In genomic region chr15:99569123-99569522, GRCm38 (mm10) we compare ENCODE assay signal across 37 mouse cellular contexts. TPM values are rescaled to one million over a fixed set of nuclear protein-coding genes. Genes with fewer than 3 reads are reported as not detected.
DNase-seq lines count a peak whose midpoint lies in the region; ATAC-seq lines count a peak whose summit lies in the region.
"Had no signal": no experiment of that assay in that cellular context is flagged by ENCODE, and none has a peak within 500 bp of the region (broad histone marks: within the 10 kb centered on the region; RNA-seq: fewer than 3 reads in every experiment).

No protein-coding gene starts in this region.

- 77% methylated on average over 10 of the region's 10 CpGs for WGBS in embryonic facial prominence, embryonic 14.5 days
- WGBS in embryonic facial prominence, embryonic 10.5 days: 84% methylated on average over 10 of the region's 10 CpGs
- WGBS in intestine, embryonic 15.5 days: 76% methylated on average over 10 of the region's 10 CpGs

- H3K9me3 ChIP-seq in embryonic facial prominence, embryonic 14.5 days (ENCODE audit: control insufficient read depth, low read length): no peaks in the 10 kb centered on the region
- H3K9me3 ChIP-seq in embryonic facial prominence, embryonic 10.5 days: no peaks in the 10 kb centered on the region
- H3K9me3 ChIP-seq in intestine, embryonic 15.5 days: no peaks in the 10 kb centered on the region
- H3K9me3 ChIP-seq: heart, embryonic 10.5 days; hindbrain, embryonic 12.5 days; liver, embryonic 15.5 days; lung, embryonic 15.5 days; midbrain, embryonic 13.5 days; stomach, embryonic 15.5 days had no signal

- intact Hi-C loops in left cerebral cortex, postnatal 14 days (cut with DNase I): no loop called here
- intact Hi-C loops in left cerebral cortex, postnatal 4 days (cut with DNase I): no loop called here

- no peak overlapping the region for H3K27ac ChIP-seq in embryonic facial prominence, embryonic 14.5 days (replicated peaks; ENCODE audit: low read depth, low read length)
- no peak overlapping the region for H3K27ac ChIP-seq in embryonic facial prominence, embryonic 10.5 days (replicated peaks)
- no peak overlapping the region for H3K27ac ChIP-seq in intestine, embryonic 15.5 days
- H3K27ac ChIP-seq: heart, embryonic 10.5 days; hindbrain, embryonic 12.5 days; limb, embryonic 12.5 days; liver, embryonic 15.5 days; lung, embryonic 15.5 days; macrophage; midbrain, embryonic 13.5 days; stomach, embryonic 15.5 days had no signal

- H3K27me3 ChIP-seq in embryonic facial prominence, embryonic 14.5 days (replicated peaks; ENCODE audit: control insufficient read depth, insufficient read depth, low read length): no peaks in the 10 kb centered on the region
- peaks cover 7% of the 10 kb centered on the region for H3K27me3 ChIP-seq in embryonic facial prominence, embryonic 10.5 days (replicated peaks; ENCODE audit: low read depth, poor library complexity, severe bottlenecking)
- 0 out of 2 replicates have a peak, but pooled peaks cover 10% of the 10 kb centered on the region for H3K27me3 ChIP-seq in intestine, embryonic 15.5 days (replicated peaks)
- H3K27me3 ChIP-seq: liver, embryonic 15.5 days; midbrain, embryonic 13.5 days; Patski had no signal

- no peaks in the 10 kb centered on the region for H3K4me1 ChIP-seq in embryonic facial prominence, embryonic 14.5 days (ENCODE audit: control insufficient read depth, insufficient read depth, low read length)
- peaks cover 30% of the 10 kb centered on the region for H3K4me1 ChIP-seq in embryonic facial prominence, embryonic 10.5 days
- H3K4me1 ChIP-seq in intestine, embryonic 15.5 days (replicated peaks): no peaks in the 10 kb centered on the region
- H3K4me1 ChIP-seq: liver, embryonic 15.5 days; stomach, embryonic 15.5 days had no signal

- no peaks in the 10 kb centered on the region for H3K36me3 ChIP-seq in embryonic facial prominence, embryonic 14.5 days (ENCODE audit: control insufficient read depth, insufficient read depth, low read length)
- no peaks in the 10 kb centered on the region for H3K36me3 ChIP-seq in embryonic facial prominence, embryonic 10.5 days (replicated peaks)
- H3K36me3 ChIP-seq in intestine, embryonic 15.5 days: no peaks in the 10 kb centered on the region
- H3K36me3 ChIP-seq: heart, embryonic 10.5 days; hindbrain, embryonic 12.5 days; limb, embryonic 12.5 days; liver, embryonic 15.5 days; lung, embryonic 15.5 days; midbrain, embryonic 13.5 days; stomach, embryonic 15.5 days had no signal

- ATAC-seq in embryonic facial prominence, embryonic 14.5 days (ENCODE audit: low read depth): no peak
- no peak for ATAC-seq in intestine, embryonic 15.5 days
- ATAC-seq: forebrain, embryonic 14.5 days; intestine, postnatal 0 days; midbrain, embryonic 13.5 days; Patski had no signal

- H3K4me3 ChIP-seq in embryonic facial prominence, embryonic 14.5 days (ENCODE audit: low read depth, low read length): no peak overlapping the region
- no peak overlapping the region for H3K4me3 ChIP-seq in embryonic facial prominence, embryonic 10.5 days
- no peak overlapping the region for H3K4me3 ChIP-seq in intestine, embryonic 15.5 days (replicated peaks)
- H3K4me3 ChIP-seq: heart, embryonic 10.5 days; hindbrain, embryonic 12.5 days; limb, embryonic 12.5 days; liver, embryonic 15.5 days; lung, embryonic 15.5 days; midbrain, embryonic 13.5 days; stomach, embryonic 15.5 days had no signal

- peak; percentile 10 for DNase-seq in embryonic facial prominence, embryonic 14.5 days (ENCODE audit: low spot score)
- no peak for DNase-seq in embryonic facial prominence, embryonic 10.5 days (ENCODE audit: low spot score)
- peak; percentile 40 to 57 for DNase-seq in left cerebral cortex, postnatal 14 days (ENCODE audit: low spot score in 2 of 2)
- no peak for DNase-seq in left cerebral cortex, postnatal 4 days
- peak; percentile 21 to 35 for DNase-seq in right cerebral cortex, adult 2 months (ENCODE audit: low spot score in 2 of 2)
- DNase-seq in right cerebral cortex, postnatal 14 days: no peak
- no peak for DNase-seq in cerebellum, postnatal 36 days
- DNase-seq: adrenal gland, postnatal 10 days; cerebellum, adult 11 months; cerebellum, adult 9-11 months; gastrocnemius, postnatal 25 days; heart, adult 11 months; heart, postnatal 36 days; kidney, postnatal 14 days; retina, postnatal 1 day; thymus, postnatal 14 days had no signal

- no peak overlapping the region for H3K9ac ChIP-seq in embryonic facial prominence, embryonic 14.5 days (ENCODE audit: low read depth, low read length)
- no peak overlapping the region for H3K9ac ChIP-seq in intestine, embryonic 15.5 days
- H3K9ac ChIP-seq: hindbrain, embryonic 12.5 days; limb, embryonic 12.5 days; liver, embryonic 15.5 days; lung, embryonic 15.5 days; midbrain, embryonic 13.5 days; stomach, embryonic 15.5 days had no signal

- H3K4me2 ChIP-seq in embryonic facial prominence, embryonic 14.5 days (ENCODE audit: low read depth, low read length): no peak overlapping the region
- H3K4me2 ChIP-seq in intestine, embryonic 15.5 days (replicated peaks): no peak overlapping the region
- H3K4me2 ChIP-seq: hindbrain, embryonic 12.5 days; limb, embryonic 12.5 days; liver, embryonic 15.5 days; lung, embryonic 15.5 days; midbrain, embryonic 13.5 days; stomach, embryonic 15.5 days had no signal

RNA-seq across cellular contexts. Expression of gene Aqp2, which starts 9.7 kb away (rescaled TPM):
- 0.11 TPM in 1 of 2 replicates, not detected in the other for polyA plus RNA-seq in embryonic facial prominence, embryonic 14.5 days (2014; fragmentation: Nextera tagmentation; extraction: Ambion mirVana)
- polyA plus RNA-seq in embryonic facial prominence, embryonic 10.5 days (2016; fragmentation: Nextera tagmentation; extraction: Ambion mirVana): not detected in 2 replicates
- total RNA-seq in left cerebral cortex, postnatal 14 days (2021): under 1 TPM in 1 of 2 experiments, not detected in 1; 0.33 TPM
- total RNA-seq in left cerebral cortex, postnatal 4 days (2021): not detected
- 0.11 TPM in 1 of 2 replicates, not detected in the other for polyA plus RNA-seq in intestine, embryonic 15.5 days (2015; fragmentation: Nextera tagmentation; extraction: Ambion mirVana)
- total RNA-seq: gastrocnemius, adult 18-20 months; gastrocnemius, postnatal 25 days; heart, postnatal 36 days; layer of hippocampus, postnatal 10 days; liver, adult 2 months; megakaryocyte-erythroid progenitor cell, adult 5-6 weeks; MEL had no signal
- polyA plus RNA-seq: forebrain, embryonic 14.5 days; hindbrain, embryonic 12.5 days; intestine, postnatal 0 days; limb, embryonic 12.5 days; liver, adult 2 months; liver, embryonic 15.5 days; macrophage; midbrain, embryonic 13.5 days; neural tube, embryonic 14.5 days; Patski; stomach, embryonic 15.5 days; urinary bladder, adult 2 months had no signal

RNA-seq across cellular contexts. Expression of gene Aqp5, which starts 21.5 kb away (rescaled TPM):
- polyA plus RNA-seq in embryonic facial prominence, embryonic 14.5 days (2014; fragmentation: Nextera tagmentation; extraction: Ambion mirVana): 1.8 and 2.9 TPM in 2 replicates
- 0.10 TPM in 1 of 2 replicates, not detected in the other for polyA plus RNA-seq in embryonic facial prominence, embryonic 10.5 days (2016; fragmentation: Nextera tagmentation; extraction: Ambion mirVana)
- total RNA-seq in left cerebral cortex, postnatal 14 days (2021): 1 to 10 TPM in 1 of 2 experiments, under 1 TPM in 1; 0.93 to 1.4 TPM
- total RNA-seq in left cerebral cortex, postnatal 4 days (2021): 1 to 10 TPM in 1 of 2 experiments, under 1 TPM in 1; 0.28 to 1.1 TPM
- 0.65 and 1.1 TPM in 2 replicates for polyA plus RNA-seq in intestine, embryonic 15.5 days (2015; fragmentation: Nextera tagmentation; extraction: Ambion mirVana)
- total RNA-seq: gastrocnemius, postnatal 25 days; heart, postnatal 36 days; megakaryocyte-erythroid progenitor cell, adult 5-6 weeks; MEL had no signal
- polyA plus RNA-seq: intestine, postnatal 0 days; limb, embryonic 12.5 days; liver, adult 2 months; macrophage had no signal

RNA-seq across cellular contexts. Expression of gene Aqp6, which starts 32.1 kb away (rescaled TPM):
- not detected in 2 replicates for polyA plus RNA-seq in embryonic facial prominence, embryonic 14.5 days (2014; fragmentation: Nextera tagmentation; extraction: Ambion mirVana)
- polyA plus RNA-seq in embryonic facial prominence, embryonic 10.5 days (2016; fragmentation: Nextera tagmentation; extraction: Ambion mirVana): 0.10 TPM in 1 of 2 replicates, not detected in the other
- total RNA-seq in left cerebral cortex, postnatal 14 days (2021): under 1 TPM; 0.44 to 0.48 TPM
- not detected for total RNA-seq in left cerebral cortex, postnatal 4 days (2021)
- not detected in 2 replicates for polyA plus RNA-seq in intestine, embryonic 15.5 days (2015; fragmentation: Nextera tagmentation; extraction: Ambion mirVana)
- total RNA-seq: adrenal gland, postnatal 10 days; gastrocnemius, adult 18-20 months; gastrocnemius, postnatal 25 days; heart, postnatal 36 days; layer of hippocampus, postnatal 10 days; liver, adult 2 months; megakaryocyte-erythroid progenitor cell, adult 5-6 weeks; MEL had no signal
- polyA plus RNA-seq: heart, embryonic 10.5 days; heart, embryonic 16.5 days; intestine, postnatal 0 days; kidney, embryonic 14.5 days; limb, embryonic 12.5 days; liver, adult 2 months; liver, embryonic 15.5 days; lung, embryonic 15.5 days; macrophage; Patski; stomach, embryonic 15.5 days had no signal

RNA-seq across cellular contexts. Expression of gene Faim2, which starts 41.2 kb away (rescaled TPM):
- 1.1 and 1.5 TPM in 2 replicates for polyA plus RNA-seq in embryonic facial prominence, embryonic 14.5 days (2014; fragmentation: Nextera tagmentation; extraction: Ambion mirVana)
- polyA plus RNA-seq in embryonic facial prominence, embryonic 10.5 days (2016; fragmentation: Nextera tagmentation; extraction: Ambion mirVana): 0.45 and 0.74 TPM in 2 replicates
- 100 to 1,000 TPM; 220 to 261 TPM for total RNA-seq in left cerebral cortex, postnatal 14 days (2021)
- total RNA-seq in left cerebral cortex, postnatal 4 days (2021): 10 to 100 TPM; 53.6 to 65.1 TPM
- 0.60 and 0.61 TPM in 2 replicates for polyA plus RNA-seq in intestine, embryonic 15.5 days (2015; fragmentation: Nextera tagmentation; extraction: Ambion mirVana)
- total RNA-seq: megakaryocyte-erythroid progenitor cell, adult 5-6 weeks had no signal
- polyA plus RNA-seq: kidney, embryonic 14.5 days; liver, adult 2 months; macrophage had no signal

Comparison
In these comparisons a context has a peak if more than half of its experiments do, and no peak if none do; other contexts are left out.
1. DNase-seq: peak in embryonic facial prominence, embryonic 14.5 days (single experiment), left cerebral cortex, postnatal 14 days (2 of 2) and right cerebral cortex, adult 2 months (2 of 2); none in embryonic facial prominence, embryonic 10.5 days (single experiment), left cerebral cortex, postnatal 4 days (single experiment), right cerebral cortex, postnatal 14 days (single experiment) and cerebellum, postnatal 36 days (0 of 2).